Mouse (Mus musculus): ENCODE data around the gene Dusp1.

DNA sequence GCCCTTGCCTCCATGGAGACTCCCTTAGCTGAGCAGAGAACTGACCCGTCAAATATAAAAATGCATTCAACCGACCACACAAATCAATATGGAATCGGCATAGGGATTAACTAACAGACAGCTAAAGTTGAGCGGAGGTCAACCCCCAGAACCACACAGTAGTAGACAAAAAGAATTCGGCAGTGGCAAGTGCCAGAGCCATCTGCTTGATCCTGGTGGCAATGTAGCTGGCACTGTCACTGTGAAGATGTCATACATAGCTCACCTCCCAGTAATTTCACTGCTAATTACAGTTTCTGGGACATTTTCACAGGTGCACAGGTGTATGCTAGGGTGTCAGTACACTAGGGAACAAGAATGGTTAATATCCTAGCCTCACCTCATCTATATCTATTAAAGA lies 21.8 kb downstream of the Dusp1 start:
- TF ChIP-seq POLR2A (IDR thresholded peaks at IDR 0.05; ENCODE audit: insufficient read depth, low read depth, low read length), result no peak
- no peak for TF ChIP-seq EP300 (IDR thresholded peaks at IDR 0.05; ENCODE audit: insufficient read depth, low read depth, low read length)

All from heart, adult 2 months (tissue).